Mouse (Mus musculus) CH12.LX (cell line): ENCODE measurements around the gene Plcd1. TPM values are rescaled to one million over a fixed set of nuclear protein-coding genes. Genes with fewer than 3 reads are reported as not detected.
A peak's percentile ranks its signal among the peaks of the same experiment; 100 is the strongest.

Experiments
- DNase-seq: peaks from one replicate; pipeline ENCODE4 v3.0.0-alpha.2; 2013; ENCODE audit errors: extremely low read depth
- H3K27ac ChIP-seq: 2 replicates; pipeline ENCODE4 v1.5.1; 2012; ENCODE audit warnings: low read depth, mild to moderate bottlenecking, control low read depth, moderate library complexity; ENCODE audit not compliant: insufficient read depth
- H3K27me3 ChIP-seq: replicated peaks from 2 replicates; pipeline ENCODE3; 2012; ENCODE audit warnings: inconsistent platforms
- H3K36me3 ChIP-seq, 2 experiments: replicated peaks in 1 of 2; 2 replicates each; pipeline versions ENCODE3 to v1.6.1; 2012; ENCODE audit warnings: inconsistent platforms in 1 of 2, low read length in 1 of 2, mild to moderate bottlenecking in 1 of 2, mixed read lengths in 1 of 2, moderate library complexity in 1 of 2; ENCODE audit not compliant: control insufficient read depth in 1 of 2, insufficient read depth in 1 of 2
- H3K4me1 ChIP-seq, 2 experiments: 2 replicates each; pipeline ENCODE4 v1.6.1; 2012; ENCODE audit warnings: inconsistent platforms in 1 of 2, moderate library complexity in 1 of 2; ENCODE audit not compliant: insufficient read depth in 2 of 2, control insufficient read depth in 1 of 2
- H3K4me2 ChIP-seq: 2 replicates; pipeline ENCODE4 v1.6.1; 2012; ENCODE audit warnings: low read depth, mild to moderate bottlenecking, control low read depth; ENCODE audit not compliant: poor library complexity, insufficient read depth, severe bottlenecking
- H3K4me3 ChIP-seq, 3 experiments: fragments of 150-350 bp in 1 of 3; sonication (generic) in 1 of 3; replicated peaks in 1 of 3; 2 replicates each; pipeline versions ENCODE3 to v1.5.1; 2011 to 2012; ENCODE audit warnings: low read depth in 2 of 3, low read length in 2 of 3, mild to moderate bottlenecking in 2 of 3, moderate library complexity in 2 of 3, control low read depth in 1 of 3, improper control_type of control experiment in 1 of 3, inconsistent platforms in 1 of 3, mixed read lengths in 1 of 3; ENCODE audit not compliant: poor library complexity in 1 of 3
- H3K79me2 ChIP-seq: replicated peaks from 2 replicates; pipeline ENCODE4 v1.6.1; 2012; ENCODE audit warnings: mild to moderate bottlenecking, moderate library complexity; ENCODE audit not compliant: control insufficient read depth, poor library complexity, insufficient read depth, severe bottlenecking; ENCODE audit errors: extremely low read depth
- H3K9ac ChIP-seq: 2 replicates; pipeline ENCODE4 v1.6.1; 2012; ENCODE audit warnings: low read depth, mild to moderate bottlenecking, control low read depth, moderate library complexity; ENCODE audit not compliant: insufficient read depth
- H3K9me3 ChIP-seq: replicated peaks from 2 replicates; pipeline ENCODE3; 2012; ENCODE audit warnings: low read length, inconsistent platforms, mixed read lengths
- BHLHE40 ChIP-seq: IDR thresholded peaks from 2 replicates; pipeline ENCODE4 v1.6.1; 2011; ENCODE audit warnings: mild to moderate bottlenecking, low read depth, low read length, improper control_type of control experiment
- CTCF ChIP-seq, 2 experiments: IDR thresholded peaks in 1 of 2; conservative IDR thresholded peaks in 1 of 2; 2 replicates each; pipeline ENCODE4 v1.5.1; 2011 to 2012; ENCODE audit warnings: low read depth in 2 of 2, low read length in 2 of 2, improper control_type of control experiment in 1 of 2, inconsistent platforms in 1 of 2, mild to moderate bottlenecking in 1 of 2, moderate library complexity in 1 of 2
- E2F4 ChIP-seq: IDR thresholded peaks from 2 replicates; pipeline ENCODE4 v1.6.1; 2011; ENCODE audit warnings: low read depth, low read length, improper control_type of control experiment; ENCODE audit not compliant: insufficient replicate concordance
- EP300 ChIP-seq: IDR thresholded peaks from 2 replicates; pipeline ENCODE4 v1.6.1; 2011; ENCODE audit warnings: low read length, improper control_type of control experiment
- ETS1 ChIP-seq: conservative IDR thresholded peaks from 2 replicates; pipeline ENCODE4 v1.6.1; 2012; ENCODE audit warnings: low read depth, mild to moderate bottlenecking, inconsistent platforms, low read length, improper control_type of control experiment, moderate library complexity
- GABPA ChIP-seq: IDR thresholded peaks from 2 replicates; pipeline ENCODE4 v1.6.1; 2012; ENCODE audit warnings: low read depth, low read length, improper control_type of control experiment, inconsistent platforms; ENCODE audit not compliant: insufficient replicate concordance
- HCFC1 ChIP-seq: IDR thresholded peaks from 2 replicates; pipeline ENCODE4 v1.6.1; 2012; ENCODE audit warnings: low read depth, mild to moderate bottlenecking, inconsistent platforms, low read length, improper control_type of control experiment
- MAX ChIP-seq: IDR thresholded peaks from 2 replicates; pipeline ENCODE4 v1.6.1; 2011; ENCODE audit warnings: low read length, improper control_type of control experiment
- MAZ ChIP-seq: IDR thresholded peaks from 2 replicates; pipeline ENCODE4 v1.6.1; 2012; ENCODE audit warnings: low read depth, mild to moderate bottlenecking, inconsistent platforms, low read length, improper control_type of control experiment, moderate library complexity
- MYC ChIP-seq: IDR thresholded peaks from 2 replicates; pipeline ENCODE4 v1.6.1; 2011; ENCODE audit warnings: low read depth, mild to moderate bottlenecking, improper control_type of control experiment, low read length
- NELFE ChIP-seq: IDR thresholded peaks from 2 replicates; pipeline ENCODE4 v1.6.1; 2011; ENCODE audit warnings: low read depth, low read length, improper control_type of control experiment
- NRF1 ChIP-seq: IDR thresholded peaks from 2 replicates; pipeline ENCODE4 v1.6.1; 2014; ENCODE audit warnings: low read depth, mild to moderate bottlenecking, inconsistent platforms, low read length, improper control_type of control experiment, moderate library complexity
- POLR2A ChIP-seq: IDR thresholded peaks from 2 replicates; pipeline ENCODE4 v1.6.1; 2011; ENCODE audit warnings: low read depth, mild to moderate bottlenecking, improper control_type of control experiment, low read length
- POLR2AphosphoS2 ChIP-seq: IDR thresholded peaks from 2 replicates; pipeline ENCODE4 v1.6.1; 2011; ENCODE audit warnings: low read depth, low read length, improper control_type of control experiment
- RAD21 ChIP-seq: IDR thresholded peaks from 2 replicates; pipeline ENCODE4 v1.6.1; 2011; ENCODE audit warnings: low read depth, mild to moderate bottlenecking, low read length, improper control_type of control experiment, moderate library complexity
- RCOR1 ChIP-seq: conservative IDR thresholded peaks from 2 replicates; pipeline ENCODE4 v1.6.1; 2012; ENCODE audit warnings: low read depth, mild to moderate bottlenecking, inconsistent platforms, low read length, improper control_type of control experiment
- SIN3A ChIP-seq: IDR thresholded peaks from 2 replicates; pipeline ENCODE4 v1.6.1; 2012; ENCODE audit warnings: low read length, improper control_type of control experiment, inconsistent platforms
- SMC3 ChIP-seq: IDR thresholded peaks from 2 replicates; pipeline ENCODE4 v1.6.1; 2011; ENCODE audit warnings: low read depth, low read length, improper control_type of control experiment
- TCF12 ChIP-seq: IDR thresholded peaks from 2 replicates; pipeline ENCODE4 v1.6.1; 2014; ENCODE audit warnings: low read depth, mild to moderate bottlenecking, inconsistent platforms, low read length, improper control_type of control experiment
- UBTF ChIP-seq: IDR thresholded peaks from 2 replicates; pipeline ENCODE4 v1.6.1; 2012; ENCODE audit warnings: low read depth, mild to moderate bottlenecking, inconsistent platforms, low read length, improper control_type of control experiment, moderate library complexity
- USF1 ChIP-seq: IDR thresholded peaks from 2 replicates; pipeline ENCODE4 v1.6.1; 2014; ENCODE audit warnings: low read depth, mild to moderate bottlenecking, inconsistent platforms, low read length, improper control_type of control experiment
- ZC3H11A ChIP-seq: IDR thresholded peaks from 2 replicates; pipeline ENCODE4 v1.6.1; 2012; ENCODE audit warnings: low read depth, mild to moderate bottlenecking, inconsistent platforms, low read length, improper control_type of control experiment
- ZKSCAN1 ChIP-seq: IDR thresholded peaks from 2 replicates; pipeline ENCODE4 v1.6.1; 2012; ENCODE audit warnings: low read depth, inconsistent platforms, low read length, improper control_type of control experiment, borderline replicate concordance
- ZNF384 ChIP-seq: IDR thresholded peaks from 2 replicates; pipeline ENCODE4 v1.6.1; 2012; ENCODE audit warnings: low read depth, low read length, improper control_type of control experiment, inconsistent platforms
- dilution Hi-C: fragments of 300-500 bp; cut with MboI; formaldehyde crosslinking; loops from 2 replicates; pipeline ENCODE4 v1.14.3; 2020; ENCODE audit warnings: low sequenced_read_pairs; ENCODE audit not compliant: extremely low pct_unique_long_range_greater_than_20kb, extremely low pct_ligation_motif_present
- in situ Hi-C: fragments of 300-500 bp; cut with MboI; formaldehyde crosslinking; loops from 3 replicates; pipeline ENCODE4 v1.14.3; 2019; ENCODE audit warnings: low sequenced_read_pairs, low pct_ligation_motif_present, low pct_unique_long_range_greater_than_20kb, mixed read lengths
- polyA plus RNA-seq: library from polyadenylated mRNA; unstranded; fragments of >175 nt; gene quantifications from 2 replicates; pipeline ENCODE4 v1.2.1, GENCODE M21; 2012; ENCODE audit warnings: low read depth; ENCODE audit not compliant: insufficient read length
- total RNA-seq, 2 experiments: library from RNA; depleted of rRNA; stranded (reverse); fragments of 300-350 nt in 1 of 2; fragments of >200 nt in 1 of 2; gene quantifications; 2 replicates each; pipeline ENCODE4 v1.2.3; 2012 to 2014

The Plcd1 gene
- total and polyA plus RNA-seq, 3 experiments: 0.38 to 0.43 TPM; not detected in 1

DNA sequence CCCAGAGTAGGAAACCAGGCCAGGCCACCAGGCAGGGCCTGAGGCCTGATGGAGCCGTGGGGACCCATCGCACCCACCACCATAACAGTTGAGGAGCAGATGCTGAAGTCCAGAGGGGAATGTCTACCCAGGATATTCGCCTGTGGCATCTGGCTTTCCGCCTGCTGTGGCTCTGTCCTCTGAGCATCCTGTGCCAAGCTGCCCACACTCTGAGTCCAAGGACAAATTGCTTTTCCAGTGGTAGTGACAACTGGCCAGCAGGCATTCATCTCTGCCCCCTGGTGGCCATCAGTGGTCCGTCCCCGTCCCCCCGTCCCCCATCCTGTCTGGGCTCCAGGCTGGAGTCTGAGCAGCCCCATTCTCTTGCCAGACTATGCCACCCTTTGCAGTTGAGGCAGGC lies 63.7 kb downstream of the Plcd1 start:
- Histone ChIP-seq H3K27me3 (peaks cover 80% of the 10 kb centered on the region), H3K4me3 (no peak overlapping the region), H3K27ac (no peak overlapping the region), H3K79me2 (no peaks in the 10 kb centered on the region), H3K4me1 (no peaks in the 10 kb centered on the region), H3K4me2 (no peak overlapping the region), H3K9ac (no peak overlapping the region), H3K36me3 (no peaks in the 10 kb centered on the region), H3K9me3 (no peaks in the 10 kb centered on the region)
- in situ Hi-C loops: no loop called here
- dilution Hi-C loops: no loop called here
- TF ChIP-seq GABPA: no peak
- TF ChIP-seq RAD21: peak; percentile 26
- TF ChIP-seq SMC3: peak; percentile 57
- TF ChIP-seq NRF1: no peak
- no peak for TF ChIP-seq MYC
- peak in 1 of 2 experiments; percentile 62; a peak in 3 of 4 replicates for TF ChIP-seq CTCF (conservative IDR thresholded peaks at IDR 0.05 in 1 of 2, IDR thresholded peaks at IDR 0.05 in 1 of 2; ENCODE audit: low read depth in 2 of 2, low read length in 2 of 2)
- no peak for TF ChIP-seq POLR2A
- no peak for TF ChIP-seq ZKSCAN1
- TF ChIP-seq NELFE: no peak
- peak; percentile 15 for DNase-seq

DNA sequence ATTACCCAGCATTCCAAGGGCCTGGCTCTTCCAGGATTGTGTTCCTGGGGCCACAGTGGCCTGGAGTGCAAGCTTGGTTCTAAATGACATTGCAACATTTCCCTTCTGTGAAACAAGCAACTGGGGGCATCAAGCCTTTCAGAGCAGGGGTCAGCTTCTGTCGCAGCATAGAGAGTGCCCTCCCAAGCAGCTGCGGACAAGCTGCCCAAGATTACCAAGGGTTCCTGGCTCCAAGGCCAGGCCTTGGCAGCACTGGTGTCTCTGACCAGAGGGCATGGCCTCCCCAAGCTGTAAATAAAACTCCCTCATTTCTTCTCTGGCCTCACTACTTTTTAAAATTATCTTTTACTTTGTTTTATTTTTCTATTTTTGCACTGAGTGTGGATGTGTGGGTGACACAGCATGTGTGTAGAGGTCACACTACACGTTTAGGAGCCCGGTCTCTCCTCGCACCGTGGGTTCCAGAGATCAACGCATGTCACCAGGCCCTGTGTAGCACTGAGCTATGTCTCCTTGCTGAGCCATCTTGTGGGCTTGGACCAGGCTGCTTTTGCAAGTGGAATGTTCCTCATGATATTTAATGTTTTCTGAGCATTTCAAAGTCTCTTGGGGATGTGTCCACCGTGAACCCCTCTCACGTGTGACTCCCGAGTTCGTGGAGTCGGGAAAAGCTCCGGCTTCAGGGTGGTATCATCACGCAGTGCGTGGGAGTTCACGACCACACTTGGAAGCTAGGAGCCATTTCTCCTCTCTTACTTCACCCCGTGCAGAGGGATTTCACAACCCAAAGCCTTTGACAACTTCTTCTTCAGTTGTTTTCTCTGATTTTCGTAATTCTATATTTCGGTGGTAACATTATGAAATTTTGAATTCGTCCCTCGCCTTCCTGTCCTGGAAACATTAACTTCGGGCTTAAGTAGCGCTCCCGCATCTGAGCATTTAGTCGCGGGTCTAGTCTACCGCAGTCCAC lies 64.8 kb downstream of the Plcd1 start:
- Histone ChIP-seq H3K27ac (no peak overlapping the region), H3K4me2 (no peak overlapping the region), H3K27me3 (peaks cover 80% of the 10 kb centered on the region), H3K9ac (no peak overlapping the region), H3K79me2 (no peaks in the 10 kb centered on the region), H3K4me1 (no peaks in the 10 kb centered on the region), H3K9me3 (no peaks in the 10 kb centered on the region), H3K36me3 (no peaks in the 10 kb centered on the region), H3K4me3 (no peak overlapping the region)
- dilution Hi-C loops: no loop called here
- in situ Hi-C loops: no loop called here
- DNase-seq: no peak
- TF ChIP-seq MAX (no peak), MAZ (no peak), POLR2AphosphoS2 (no peak), HCFC1 (no peak)

DNA sequence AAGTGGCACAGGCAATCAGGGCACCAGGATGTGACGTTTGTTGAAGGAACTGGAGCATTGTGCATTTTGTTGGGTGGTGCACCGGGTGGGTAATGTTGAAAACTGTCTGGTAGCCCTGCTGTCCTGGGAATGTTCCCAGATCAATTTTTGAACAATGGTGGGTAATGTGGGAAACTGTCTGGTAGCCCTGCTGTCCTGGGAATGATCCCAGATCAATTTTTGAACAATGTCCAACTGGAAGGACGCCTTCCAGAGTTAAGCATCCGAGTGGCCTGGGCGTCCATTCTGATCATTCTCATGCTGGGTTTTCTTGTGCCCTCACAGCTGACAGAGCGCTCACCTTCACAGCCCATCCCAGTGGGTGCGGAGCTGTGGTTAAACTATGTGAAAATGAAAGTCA lies 66.0 kb downstream of the Plcd1 start:
- H3K36me3 ChIP-seq: no peaks in the 10 kb centered on the region
- dilution Hi-C loops (no loop called here), in situ Hi-C loops (no loop called here)
- H3K4me1 ChIP-seq: no peaks in the 10 kb centered on the region
- H3K27me3 ChIP-seq: peaks cover 79% of the 10 kb centered on the region
- H3K9ac ChIP-seq: no peak overlapping the region
- H3K79me2 ChIP-seq: no peaks in the 10 kb centered on the region
- H3K4me2 ChIP-seq: no peak overlapping the region
- no peak overlapping the region for H3K27ac ChIP-seq
- TF ChIP-seq MAX: no peak
- no peak for TF ChIP-seq ZC3H11A
- TF ChIP-seq SMC3: no peak
- TF ChIP-seq CTCF (conservative IDR thresholded peaks at IDR 0.05 in 1 of 2, IDR thresholded peaks at IDR 0.05 in 1 of 2; ENCODE audit: low read depth in 2 of 2, low read length in 2 of 2): no peak
- TF ChIP-seq SIN3A: no peak
- TF ChIP-seq HCFC1: no peak
- TF ChIP-seq ZNF384: no peak
- TF ChIP-seq E2F4: no peak
- no peak for TF ChIP-seq EP300
- no peak for TF ChIP-seq TCF12
- TF ChIP-seq RCOR1: no peak
- no peak for TF ChIP-seq BHLHE40
- TF ChIP-seq POLR2AphosphoS2: no peak
- TF ChIP-seq UBTF: no peak
- TF ChIP-seq USF1: no peak
- no peak for TF ChIP-seq ETS1
- TF ChIP-seq MYC: no peak
- no peak overlapping the region for H3K4me3 ChIP-seq
- no peak for DNase-seq
- H3K9me3 ChIP-seq: no peaks in the 10 kb centered on the region
